Mouse (Mus musculus): ENCODE measurements around the gene D430041D05Rik. TPM values are rescaled to one million over a fixed set of nuclear protein-coding genes. Genes with fewer than 3 reads are reported as not detected.
A peak's percentile ranks its signal among the peaks of the same experiment; 100 is the strongest.

D430041D05Rik gene
- total and polyA plus RNA-seq, 3 experiments: not detected

DNA sequence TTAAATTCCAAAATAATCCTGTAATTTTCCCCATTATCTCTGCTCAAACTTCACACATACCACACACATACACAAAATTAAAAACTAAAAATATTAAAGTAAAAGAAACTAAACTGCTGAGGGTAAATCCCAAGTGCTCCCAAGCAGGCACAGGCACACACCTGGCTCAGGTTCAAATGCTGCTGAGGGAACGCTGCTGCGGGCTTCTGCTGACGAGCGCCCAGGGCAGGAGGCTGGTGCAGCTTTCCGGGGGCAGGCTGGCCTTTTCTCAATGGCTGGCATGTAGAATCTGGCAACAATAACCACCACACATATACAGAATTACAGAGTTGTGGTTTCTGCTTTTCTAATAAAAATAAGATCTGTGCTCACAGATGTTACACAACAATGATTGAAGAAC is 19.8 kb upstream of the D430041D05Rik start:
- Histone ChIP-seq H3K27me3 (replicated peaks) (no peaks in the 10 kb centered on the region), H3K27ac (ENCODE audit: insufficient read depth, low read depth) (no peak overlapping the region), H3K79me2 (replicated peaks; ENCODE audit: control insufficient read depth, extremely low read depth, insufficient read depth, poor library complexity, severe bottlenecking) (no peaks in the 10 kb centered on the region), H3K4me3 (replicated peaks in 1 of 3; ENCODE audit: low read depth in 2 of 3, low read length in 2 of 3, poor library complexity in 1 of 3) (no peak overlapping the region), H3K9ac (ENCODE audit: insufficient read depth, low read depth) (no peak overlapping the region), H3K4me2 (ENCODE audit: insufficient read depth, low read depth, poor library complexity, severe bottlenecking) (no peak overlapping the region), H3K4me1 (ENCODE audit: control insufficient read depth in 1 of 2, insufficient read depth in 2 of 2) (no peaks in the 10 kb centered on the region), H3K9me3 (replicated peaks; ENCODE audit: low read length) (no peaks in the 10 kb centered on the region), H3K36me3 (replicated peaks in 1 of 2; ENCODE audit: control insufficient read depth in 1 of 2, insufficient read depth in 1 of 2, low read length in 1 of 2) (peaks cover 38 to 76% of the 10 kb centered on the region in 2 experiments)
- no peak for TF ChIP-seq CTCF (conservative IDR thresholded peaks at IDR 0.05 in 1 of 2, IDR thresholded peaks at IDR 0.05 in 1 of 2; ENCODE audit: low read depth in 2 of 2, low read length in 2 of 2)
- in situ Hi-C loops (cut with MboI; ENCODE audit: low pct_ligation_motif_present, low pct_unique_long_range_greater_than_20kb, low sequenced_read_pairs) (no loop called here), dilution Hi-C loops (cut with MboI; ENCODE audit: extremely low pct_ligation_motif_present, extremely low pct_unique_long_range_greater_than_20kb, low sequenced_read_pairs) (no loop called here)
- no peak for DNase-seq (ENCODE audit: extremely low read depth)

GRCm38 (mm10) chr2:104426112-104426511 is 15.3 kb upstream of the D430041D05Rik start:
- dilution Hi-C loops (cut with MboI; ENCODE audit: extremely low pct_ligation_motif_present, extremely low pct_unique_long_range_greater_than_20kb, low sequenced_read_pairs): no loop called here
- TF ChIP-seq BHLHE40 (IDR thresholded peaks at IDR 0.05; ENCODE audit: low read depth, low read length) (no peak), POLR2A (IDR thresholded peaks at IDR 0.05; ENCODE audit: low read depth, low read length) (no peak), JUND (conservative IDR thresholded peaks at IDR 0.05; ENCODE audit: low read depth, low read length) (no peak), MAX (IDR thresholded peaks at IDR 0.05; ENCODE audit: low read length) (no peak), MAZ (IDR thresholded peaks at IDR 0.05; ENCODE audit: low read depth, low read length) (no peak), SMC3 (IDR thresholded peaks at IDR 0.05; ENCODE audit: low read depth, low read length) (no peak)
- H3K79me2 ChIP-seq (replicated peaks; ENCODE audit: control insufficient read depth, extremely low read depth, insufficient read depth, poor library complexity, severe bottlenecking): no peaks in the 10 kb centered on the region
- H3K9ac ChIP-seq (ENCODE audit: insufficient read depth, low read depth): no peak overlapping the region
- in situ Hi-C loops (cut with MboI; ENCODE audit: low pct_ligation_motif_present, low pct_unique_long_range_greater_than_20kb, low sequenced_read_pairs): no loop called here
- H3K4me1 ChIP-seq (ENCODE audit: control insufficient read depth in 1 of 2, insufficient read depth in 2 of 2): no peaks in the 10 kb centered on the region
- H3K4me3 ChIP-seq (replicated peaks in 1 of 3; ENCODE audit: low read depth in 2 of 3, low read length in 2 of 3, poor library complexity in 1 of 3): no peak overlapping the region
- no peak overlapping the region for H3K27ac ChIP-seq (ENCODE audit: insufficient read depth, low read depth)
- H3K36me3 ChIP-seq (replicated peaks in 1 of 2; ENCODE audit: control insufficient read depth in 1 of 2, insufficient read depth in 1 of 2, low read length in 1 of 2): peaks cover 21 to 44% of the 10 kb centered on the region in 2 experiments
- no peak overlapping the region for H3K4me2 ChIP-seq (ENCODE audit: insufficient read depth, low read depth, poor library complexity, severe bottlenecking)
- H3K9me3 ChIP-seq (replicated peaks; ENCODE audit: low read length): no peaks in the 10 kb centered on the region
- H3K27me3 ChIP-seq (replicated peaks): no peaks in the 10 kb centered on the region
- no peak for DNase-seq (ENCODE audit: extremely low read depth)

- peak; percentile 85 for TF ChIP-seq RAD21 (IDR thresholded peaks at IDR 0.05; ENCODE audit: low read depth, low read length)
- TF ChIP-seq CTCF (conservative IDR thresholded peaks at IDR 0.05 in 1 of 2, IDR thresholded peaks at IDR 0.05 in 1 of 2; ENCODE audit: low read depth in 2 of 2, low read length in 2 of 2): peak; percentile 64 to 87
- TF ChIP-seq IRF4 (IDR thresholded peaks at IDR 0.05; ENCODE audit: low read depth, low read length): no peak
- TF ChIP-seq SMC3 (IDR thresholded peaks at IDR 0.05; ENCODE audit: low read depth, low read length): peak; percentile 94
- DNase-seq (ENCODE audit: extremely low read depth): peak; percentile 54
- dilution Hi-C loops (cut with MboI; ENCODE audit: extremely low pct_ligation_motif_present, extremely low pct_unique_long_range_greater_than_20kb, low sequenced_read_pairs): no loop called here
- in situ Hi-C loops (cut with MboI; ENCODE audit: low pct_ligation_motif_present, low pct_unique_long_range_greater_than_20kb, low sequenced_read_pairs): no loop called here
- Histone ChIP-seq H3K4me2 (ENCODE audit: insufficient read depth, low read depth, poor library complexity, severe bottlenecking) (no peak overlapping the region), H3K9ac (ENCODE audit: insufficient read depth, low read depth) (no peak overlapping the region), H3K27ac (ENCODE audit: insufficient read depth, low read depth) (no peak overlapping the region), H3K4me3 (replicated peaks in 1 of 3; ENCODE audit: low read depth in 2 of 3, low read length in 2 of 3, poor library complexity in 1 of 3) (no peak overlapping the region), H3K9me3 (replicated peaks; ENCODE audit: low read length) (no peaks in the 10 kb centered on the region), H3K36me3 (replicated peaks in 1 of 2; ENCODE audit: control insufficient read depth in 1 of 2, insufficient read depth in 1 of 2, low read length in 1 of 2) (peaks cover 2 to 15% of the 10 kb centered on the region in 2 experiments), H3K27me3 (replicated peaks) (no peaks in the 10 kb centered on the region), H3K79me2 (replicated peaks; ENCODE audit: control insufficient read depth, extremely low read depth, insufficient read depth, poor library complexity, severe bottlenecking) (no peaks in the 10 kb centered on the region), H3K4me1 (ENCODE audit: control insufficient read depth in 1 of 2, insufficient read depth in 2 of 2) (no peaks in the 10 kb centered on the region)
Observed at GRCm38 (mm10) chr2:104422230-104422629, 11.4 kb upstream of the D430041D05Rik start.
